Comparison of ENCODE assay signal across 29 mouse cellular contexts in the genomic region with DNA sequence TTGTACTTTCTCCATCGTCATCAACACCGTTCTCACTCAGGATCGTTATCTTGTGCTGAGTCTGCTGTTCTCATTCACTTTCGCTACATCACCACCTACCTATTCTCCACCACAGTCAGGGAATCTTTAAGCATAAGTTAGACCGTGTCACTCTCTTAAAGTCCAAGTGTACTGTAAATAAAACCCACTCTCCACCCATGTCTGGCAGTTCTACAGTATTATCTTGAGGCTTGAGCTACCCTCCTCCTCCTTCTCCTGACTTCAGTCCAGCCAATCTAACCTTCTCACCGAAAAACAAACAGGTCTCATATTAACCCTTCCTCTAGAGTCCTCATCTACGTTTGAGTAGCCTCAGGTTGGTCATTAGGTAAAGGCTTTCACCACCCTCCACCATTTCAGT.
"Had no signal": no experiment of that assay in that cellular context is flagged by ENCODE, and none has a peak within 500 bp of the region (broad histone marks: within the 10 kb centered on the region; RNA-seq: fewer than 3 reads in every experiment).

No protein-coding gene starts in this region.

- DNase-seq: cerebellum, adult 2 months; cerebellum, adult 8-10 months; cerebellum, adult 9-10 months; cerebellum, adult 9-11 months; cerebellum, postnatal 10 days; cerebellum, postnatal 14 days; cerebellum, postnatal 25 days; cerebellum, postnatal 36 days; embryo, embryonic 11 days; forebrain, postnatal 0 days; gastrocnemius, adult 2 months; gastrocnemius, postnatal 10 days; gastrocnemius, postnatal 14 days; gastrocnemius, postnatal 25 days; gastrocnemius, postnatal 36 days; heart, adult 11 months; heart, adult 18-20 months; heart, adult 2 months had no signal

- ATAC-seq: forebrain, embryonic 13.5 days; forebrain, embryonic 14.5 days; forebrain, embryonic 15.5 days; forebrain, embryonic 16.5 days; forebrain, postnatal 0 days had no signal

- H3K27ac ChIP-seq: embryonic facial prominence, embryonic 10.5 days; embryonic facial prominence, embryonic 12.5 days; embryonic facial prominence, embryonic 13.5 days; embryonic facial prominence, embryonic 15.5 days; forebrain, embryonic 10.5 days; forebrain, embryonic 12.5 days; forebrain, embryonic 13.5 days; forebrain, embryonic 15.5 days; gastrocnemius, adult 2 months; heart, adult 2 months had no signal

- H3K36me3 ChIP-seq: embryonic facial prominence, embryonic 15.5 days; forebrain, embryonic 15.5 days had no signal

- H3K4me3 ChIP-seq: embryonic facial prominence, embryonic 10.5 days; embryonic facial prominence, embryonic 12.5 days; embryonic facial prominence, embryonic 13.5 days; embryonic facial prominence, embryonic 15.5 days; erythroblast, embryonic 14.5 days; forebrain, embryonic 10.5 days; forebrain, embryonic 12.5 days; forebrain, embryonic 13.5 days; forebrain, embryonic 15.5 days; gastrocnemius, adult 2 months; heart, adult 2 months had no signal

- H3K9ac ChIP-seq: embryonic facial prominence, embryonic 12.5 days; embryonic facial prominence, embryonic 13.5 days; embryonic facial prominence, embryonic 15.5 days; forebrain, embryonic 12.5 days; forebrain, embryonic 13.5 days; forebrain, embryonic 15.5 days; forebrain, postnatal 0 days had no signal

- H3K27me3 ChIP-seq: embryonic facial prominence, embryonic 12.5 days; embryonic facial prominence, embryonic 13.5 days; embryonic facial prominence, embryonic 15.5 days; forebrain, embryonic 12.5 days; forebrain, embryonic 13.5 days; forebrain, embryonic 15.5 days had no signal

- H3K9me3 ChIP-seq: embryonic facial prominence, embryonic 10.5 days; embryonic facial prominence, embryonic 12.5 days; embryonic facial prominence, embryonic 13.5 days; embryonic facial prominence, embryonic 15.5 days; forebrain, embryonic 10.5 days; forebrain, embryonic 12.5 days; forebrain, embryonic 13.5 days; forebrain, embryonic 15.5 days had no signal

- H3K4me2 ChIP-seq: embryonic facial prominence, embryonic 12.5 days; embryonic facial prominence, embryonic 13.5 days; embryonic facial prominence, embryonic 15.5 days; forebrain, embryonic 12.5 days; forebrain, embryonic 13.5 days; forebrain, embryonic 15.5 days had no signal

- H3K4me1 ChIP-seq: embryonic facial prominence, embryonic 10.5 days had no signal
